Mouse (Mus musculus) thymus, postnatal 10 days (tissue): ENCODE measurements at regions not wholly inside any gene's neighbourhood (a gene's known extent, or its start where the extent isn't known, plus 50 kb on each side); places are given as distances from the start of the nearest gene placed in this dataset.

Experiments used
- DNase-seq, 2 experiments: peaks; one replicate each; pipeline ENCODE4 v3.0.0; 2021; ENCODE audit warnings: low spot score in 2 of 2

DNA sequence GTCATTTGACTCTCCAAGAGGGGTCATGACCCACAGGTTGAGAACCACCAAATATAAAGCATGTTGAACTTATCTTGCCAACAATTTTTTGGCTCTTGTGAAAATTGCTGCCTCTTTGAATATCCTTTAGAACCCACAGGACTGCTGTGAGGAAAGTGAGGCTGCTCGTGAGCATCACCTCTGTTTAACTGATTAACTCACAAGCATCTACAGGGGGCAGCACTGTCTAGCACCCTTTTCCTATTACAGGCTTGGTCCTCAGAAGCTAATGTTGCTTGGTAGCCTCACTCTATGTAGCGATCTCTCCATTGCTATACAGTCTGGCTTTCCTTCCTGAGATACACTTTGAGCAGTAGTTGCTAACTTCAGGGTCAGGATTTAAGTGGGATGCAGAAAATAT lies 522.4 kb upstream of the Adam24 start:
- no peak for DNase-seq

DNA sequence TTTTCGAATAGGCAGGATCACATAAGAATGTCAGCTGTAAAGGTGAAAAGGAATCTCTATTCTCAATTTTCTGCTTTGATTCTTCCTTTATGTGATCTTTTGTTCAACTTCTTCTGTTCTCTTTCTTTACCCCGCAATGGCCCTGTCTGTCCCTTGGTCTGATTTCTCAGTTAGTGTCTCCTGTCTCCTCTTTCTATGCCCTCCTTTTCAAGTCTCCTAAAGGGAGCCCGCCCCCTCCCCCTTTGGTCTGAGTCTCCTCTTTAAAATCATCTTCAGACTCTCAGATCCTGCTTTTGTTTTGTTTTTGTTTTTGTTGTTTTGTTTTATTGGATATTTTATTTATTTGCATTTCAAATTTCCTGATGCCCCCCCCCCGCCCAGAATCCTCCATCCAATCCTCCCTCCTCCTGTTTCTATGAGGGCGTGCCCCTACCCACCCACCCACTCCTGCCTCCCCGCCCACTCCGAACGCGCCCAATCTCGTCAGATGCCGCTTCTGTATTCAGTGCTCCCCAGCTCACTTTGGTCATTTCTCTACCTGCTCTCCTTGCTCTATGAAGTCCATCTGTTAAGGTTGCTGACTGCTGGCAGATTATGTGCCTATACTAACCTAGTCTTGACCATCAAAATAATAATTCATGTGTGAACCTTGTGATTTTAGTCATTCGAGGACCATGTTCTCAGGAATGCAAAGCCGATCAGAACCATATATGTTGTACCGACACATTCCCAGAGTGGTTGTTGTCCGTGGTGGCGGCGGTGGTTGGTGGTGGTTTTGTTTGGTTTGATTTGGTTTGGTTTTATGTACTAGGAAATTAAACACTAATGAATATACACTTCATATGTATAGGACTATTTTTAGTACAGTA lies 487.9 kb upstream of the Adam24 start:
- DNase-seq = no peak

DNA sequence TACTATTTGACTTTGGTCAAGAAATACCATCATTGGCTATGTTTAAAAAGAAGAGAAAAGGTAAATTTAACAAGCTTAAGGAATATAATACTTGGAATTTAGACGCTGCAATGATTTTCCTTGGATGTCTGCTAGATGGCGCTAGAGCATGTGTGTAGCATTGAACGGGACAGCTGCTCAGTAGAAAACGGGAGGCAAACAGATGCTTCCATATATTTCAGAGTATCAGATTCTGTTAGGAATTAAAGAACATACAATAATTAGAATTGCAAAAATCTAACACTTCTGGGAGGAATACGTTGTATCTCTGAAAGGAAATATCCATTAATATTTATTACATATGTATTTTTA lies 487.3 kb upstream of the Adam24 start:
- no peak for DNase-seq

DNA sequence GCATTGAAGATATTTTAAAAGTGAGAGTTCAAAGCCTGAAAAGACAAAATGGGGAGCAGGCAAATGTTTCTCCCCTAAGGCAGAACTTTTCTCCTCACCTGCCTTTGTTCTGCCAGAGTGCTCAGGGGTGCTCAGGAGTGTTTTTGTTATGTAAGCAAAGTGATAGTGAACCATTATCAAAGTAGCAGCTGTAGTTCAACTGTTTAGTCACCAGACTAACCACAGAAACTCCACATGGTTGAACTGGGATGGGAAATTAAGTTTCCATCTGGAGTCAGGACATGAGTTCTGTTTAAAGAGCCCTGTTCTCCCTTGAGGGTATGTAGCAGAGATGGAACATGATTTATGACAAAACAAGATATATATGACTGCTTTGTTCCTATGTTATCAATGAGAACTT lies 482.6 kb upstream of the Adam24 start:
- DNase-seq = no peak

DNA sequence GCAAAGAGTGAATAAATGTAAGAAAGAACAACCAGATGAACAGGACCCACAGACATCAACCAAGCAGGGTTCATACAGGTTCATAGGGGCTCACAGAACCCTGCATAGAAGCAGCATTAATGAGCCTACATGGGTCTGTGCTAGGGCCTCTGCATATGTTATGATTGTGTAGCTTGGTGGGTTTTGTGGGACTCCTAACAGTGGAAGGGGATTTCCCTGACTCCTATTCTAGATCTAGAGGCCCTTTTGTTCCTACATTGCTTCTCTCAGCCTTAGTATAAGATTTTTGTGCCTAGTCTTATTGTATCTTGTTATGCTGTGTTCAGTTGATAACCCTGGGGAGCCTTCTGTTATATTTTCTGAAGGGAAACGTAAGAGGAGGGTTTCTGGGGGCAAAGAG lies 481.7 kb upstream of the Adam24 start:
- no peak for DNase-seq

DNA sequence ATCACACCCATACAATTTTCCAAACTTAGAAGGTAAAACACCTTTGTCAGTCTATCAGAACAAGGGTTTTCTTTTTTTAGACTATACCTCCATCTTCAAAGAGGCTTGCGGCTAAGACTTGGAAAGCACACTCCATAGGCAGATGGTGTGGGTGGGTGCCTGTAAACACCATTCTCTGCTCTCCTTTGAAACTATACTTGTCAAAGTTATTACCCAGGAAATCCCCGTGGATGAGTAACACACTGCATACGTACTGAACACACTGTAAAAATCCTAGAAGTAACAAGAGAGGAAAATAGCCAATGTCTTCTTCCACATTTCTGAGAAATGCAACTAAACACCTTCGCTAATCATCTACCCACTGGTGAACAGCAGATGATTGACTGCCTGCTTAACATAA lies 464.0 kb upstream of the Adam24 start:
- no peak for DNase-seq

DNA sequence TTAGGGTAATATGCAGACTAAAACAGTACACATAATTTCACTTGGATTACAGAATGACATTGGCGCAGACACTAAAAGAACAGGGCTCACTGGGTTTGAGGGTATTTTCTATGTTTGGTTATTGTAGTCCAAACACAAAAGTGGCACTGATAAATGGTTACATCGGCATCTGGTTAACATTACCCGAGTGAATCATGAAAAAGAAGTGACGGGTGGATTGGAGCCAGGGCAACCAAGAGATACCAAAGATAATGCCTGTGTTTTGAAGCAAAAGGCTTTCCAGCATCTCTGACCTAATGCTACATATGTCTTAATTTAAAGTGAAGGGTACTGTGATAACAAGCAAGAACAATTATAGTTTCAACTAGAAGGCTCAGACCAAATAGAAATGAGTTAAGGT lies 451.4 kb upstream of the Adam24 start:
- no peak for DNase-seq

DNA sequence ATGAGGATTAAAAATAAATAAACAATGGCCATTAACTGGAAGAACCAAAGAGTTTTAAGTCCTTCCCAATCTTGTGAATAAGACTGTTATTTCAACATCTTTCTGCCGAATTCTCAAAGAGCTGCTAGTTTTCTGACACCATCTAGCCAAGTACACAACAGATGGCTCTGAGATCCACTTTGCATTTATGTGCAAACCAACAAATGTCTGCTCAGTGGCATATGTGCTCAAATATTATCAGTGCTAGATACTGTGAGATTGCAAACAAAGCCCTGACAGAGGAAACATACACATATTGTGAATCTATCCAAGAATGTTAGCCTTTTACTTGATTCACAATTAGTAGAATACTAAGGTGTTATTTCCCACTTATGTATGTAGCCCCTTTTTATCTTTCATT lies 447.6 kb upstream of the Adam24 start:
- no peak for DNase-seq
